Mouse (Mus musculus) small intestine, adult 2 months (tissue): ENCODE measurements around the gene Upf1.

ENCODE experiments used
- CTCF ChIP-seq: fragments of 200-500 bp; IDR thresholded peaks from 2 replicates; pipeline ENCODE4 v1.5.1; 2012; ENCODE audit warnings: low read depth, mild to moderate bottlenecking, control low read depth, inconsistent platforms, low read length, moderate library complexity, mixed read lengths; ENCODE audit not compliant: insufficient replicate concordance, insufficient read length; ENCODE audit errors: extremely low read depth
- POLR2A ChIP-seq: fragments of 200-500 bp; IDR thresholded peaks from 2 replicates; pipeline ENCODE4 v1.6.1; 2012; ENCODE audit warnings: low read depth, mild to moderate bottlenecking, control low read depth, inconsistent platforms, low read length, moderate library complexity

DNA sequence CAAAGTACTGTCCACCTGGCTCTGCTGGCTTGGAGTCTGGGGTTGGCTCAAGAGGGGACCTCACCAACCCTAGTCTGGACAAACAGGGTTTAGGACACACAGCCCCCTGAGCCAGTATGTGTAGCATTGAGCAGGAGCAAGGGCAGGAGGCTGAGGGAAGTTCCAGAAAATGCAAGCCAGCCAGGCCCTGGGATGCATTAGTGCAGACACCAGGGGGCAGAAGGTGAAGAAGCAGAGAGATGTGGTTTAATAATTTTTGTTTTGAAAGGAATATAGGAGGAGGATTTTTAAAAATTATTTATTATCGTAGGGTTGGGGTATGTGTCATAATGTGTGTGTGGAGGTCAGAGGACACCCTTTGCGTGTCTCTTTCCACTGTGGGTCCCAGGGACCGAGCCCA, 29.4 kb downstream of the Upf1 start:
- TF ChIP-seq CTCF (no peak), POLR2A (no peak)
